Mouse (Mus musculus) neural tube, embryonic 12.5 days (tissue): Measurements from ENCODE around the gene Gm16253. TPM values are rescaled to one million over a fixed set of nuclear protein-coding genes. Genes with fewer than 3 reads are reported as not detected.

ENCODE experiments used
- ATAC-seq: fragments of 200-750 bp; cut with Nextera tagmentation; 2 replicates; pipeline ENCODE4 v1.8.0; 2017; ENCODE audit warnings: low read depth, mild to moderate bottlenecking, moderate TSS enrichment, moderate library complexity; ENCODE audit not compliant: low FRiP score
- H3K27ac ChIP-seq: fragments of 300-500 bp; sonication (generic); 2 replicates; pipeline ENCODE4 v1.5.1; 2016
- H3K27me3 ChIP-seq: fragments of 300-500 bp; sonication (generic); replicated peaks from 2 replicates; pipeline ENCODE4 v1.6.1; 2016; ENCODE audit warnings: mild to moderate bottlenecking
- H3K36me3 ChIP-seq: fragments of 300-500 bp; sonication (generic); 2 replicates; pipeline ENCODE4 v1.6.1; 2016; ENCODE audit warnings: mild to moderate bottlenecking
- H3K4me1 ChIP-seq: fragments of 300-500 bp; sonication (generic); 2 replicates; pipeline ENCODE4 v1.6.1; 2016
- H3K4me2 ChIP-seq: fragments of 300-500 bp; sonication (generic); replicated peaks from 2 replicates; pipeline ENCODE4 v1.6.1; 2016; ENCODE audit warnings: mild to moderate bottlenecking
- H3K4me3 ChIP-seq: fragments of 300-500 bp; sonication (generic); 2 replicates; pipeline ENCODE4 v1.5.1; 2016
- H3K9ac ChIP-seq: fragments of 300-500 bp; sonication (generic); 2 replicates; pipeline ENCODE4 v1.6.1; 2016; ENCODE audit warnings: mild to moderate bottlenecking
- H3K9me3 ChIP-seq: fragments of 300-500 bp; sonication (generic); 2 replicates; pipeline ENCODE4 v1.6.1; 2016; ENCODE audit warnings: mild to moderate bottlenecking
- WGBS: fragments of 180-500 bp; shearing (Covaris S2); methylation state at CpG from one replicate; pipeline ENCODE4 v1.1.7; 2016; 5-methylcytosine and 5-hydroxymethylcytosine counted together
- polyA plus RNA-seq: library from polyadenylated mRNA; unstranded; fragments of >200 nt; fragmentation: Nextera tagmentation; extraction: Ambion mirVana; gene quantifications from 2 replicates; pipeline ENCODE4 v1.2.1, GENCODE M21; 2016

The Gm16253 gene
- polyA plus RNA-seq, 1 experiment from 2014 or later = 1.6 TPM

- no peak overlapping the region for H3K4me3 ChIP-seq
- no peak overlapping the region for H3K4me2 ChIP-seq
- no peak overlapping the region for H3K27ac ChIP-seq
- no peak overlapping the region for H3K9ac ChIP-seq
- H3K27me3 ChIP-seq = no peaks in the 10 kb centered on the region
- H3K4me1 ChIP-seq = no peaks in the 10 kb centered on the region
- ATAC-seq = no peak
- no peaks in the 10 kb centered on the region for H3K36me3 ChIP-seq
- 90% methylated on average over 7 of the region's 7 CpGs for WGBS
- no peaks in the 10 kb centered on the region for H3K9me3 ChIP-seq
These were observed 28.0 kb upstream of the Gm16253 start for GRCm38 (mm10) chr3:96548824-96549223.

GRCm38 (mm10) chr3:96549346-96549745 is 27.4 kb upstream of the Gm16253 start:
- no peak overlapping the region for H3K27ac ChIP-seq
- H3K4me1 ChIP-seq = no peaks in the 10 kb centered on the region
- ATAC-seq = no peak
- H3K27me3 ChIP-seq = no peaks in the 10 kb centered on the region
- H3K9ac ChIP-seq = no peak overlapping the region
- no peaks in the 10 kb centered on the region for H3K9me3 ChIP-seq
- H3K36me3 ChIP-seq = no peaks in the 10 kb centered on the region
- WGBS = 84% methylated on average over 5 of the region's 5 CpGs
- H3K4me2 ChIP-seq = no peak overlapping the region
- H3K4me3 ChIP-seq = no peak overlapping the region

GRCm38 (mm10) chr3:96551203-96551602 is 25.6 kb upstream of the Gm16253 start:
- no peaks in the 10 kb centered on the region for H3K27me3 ChIP-seq
- no peak overlapping the region for H3K9ac ChIP-seq
- H3K9me3 ChIP-seq = no peaks in the 10 kb centered on the region
- no peak for ATAC-seq
- no peak overlapping the region for H3K4me3 ChIP-seq
- peaks cover 5% of the 10 kb centered on the region; the same call in 1 of the 2 replicates for H3K4me1 ChIP-seq
- H3K36me3 ChIP-seq = no peaks in the 10 kb centered on the region
- no peak overlapping the region for H3K27ac ChIP-seq
- H3K4me2 ChIP-seq = no peak overlapping the region
- 24% methylated on average over 8 of the region's 8 CpGs for WGBS

GRCm38 (mm10) chr3:96551890-96552289 is 24.9 kb upstream of the Gm16253 start:
- H3K4me2 ChIP-seq = no peak overlapping the region
- peaks cover 8% of the 10 kb centered on the region; the same call in 1 of the 2 replicates for H3K4me1 ChIP-seq
- no peak overlapping the region for H3K27ac ChIP-seq
- H3K4me3 ChIP-seq = no peak overlapping the region
- ATAC-seq = no peak
- H3K27me3 ChIP-seq = no peaks in the 10 kb centered on the region
- WGBS = 77% methylated on average over 7 of the region's 7 CpGs
- H3K9me3 ChIP-seq = no peaks in the 10 kb centered on the region
- H3K36me3 ChIP-seq = no peaks in the 10 kb centered on the region
- H3K9ac ChIP-seq = no peak overlapping the region

GRCm38 (mm10) chr3:96553601-96554000 is 23.2 kb upstream of the Gm16253 start:
- Histone ChIP-seq H3K36me3 (no peaks in the 10 kb centered on the region), H3K4me3 (no peak overlapping the region), H3K27ac (no peak overlapping the region), H3K4me2 (no peak overlapping the region), H3K27me3 (no peaks in the 10 kb centered on the region), H3K4me1 (peaks cover 11% of the 10 kb centered on the region; the same call in 1 of the 2 replicates), H3K9me3 (no peaks in the 10 kb centered on the region), H3K9ac (no peak overlapping the region)
- WGBS = 77% methylated on average over 6 of the region's 6 CpGs
- ATAC-seq = no peak

- no peak for ATAC-seq
- 86% methylated on average over 6 of the region's 6 CpGs for WGBS
These were observed 22.5 kb upstream of the Gm16253 start for GRCm38 (mm10) chr3:96554251-96554650.

GRCm38 (mm10) chr3:96555041-96555596 is 21.7 kb upstream of the Gm16253 start:
- Histone ChIP-seq H3K36me3 (peaks cover 9% of the 10 kb centered on the region), H3K9me3 (no peaks in the 10 kb centered on the region), H3K4me2 (peak overlapping the region; percentile 2; the same call in 1 of the 2 replicates), H3K4me1 (peaks cover 21% of the 10 kb centered on the region), H3K27ac (0 out of 2 replicates have a peak overlapping the region, but pooled peaks have one; percentile 20), H3K4me3 (no peak overlapping the region), H3K27me3 (no peaks in the 10 kb centered on the region), H3K9ac (no peak overlapping the region)
- WGBS = 36% methylated on average over 12 of the region's 12 CpGs
- ATAC-seq = no peak

More at GRCm38 (mm10) chr3:96554251-96554650, 22.5 kb upstream of the Gm16253 start:
- Histone ChIP-seq H3K4me1 (peaks cover 13% of the 10 kb centered on the region), H3K36me3 (peaks cover under 1% of the 10 kb centered on the region; the same call in 1 of the 2 replicates), H3K4me3 (no peak overlapping the region), H3K27ac (no peak overlapping the region), H3K9ac (no peak overlapping the region), H3K9me3 (no peaks in the 10 kb centered on the region), H3K4me2 (no peak overlapping the region), H3K27me3 (no peaks in the 10 kb centered on the region)

GRCm38 (mm10) chr3:96555999-96556614 is 20.7 kb upstream of the Gm16253 start:
- H3K9ac ChIP-seq = no peak overlapping the region

GRCm38 (mm10) chr3:96556651-96557635 is 19.8 kb upstream of the Gm16253 start:
- Histone ChIP-seq H3K9ac (peak overlapping the region; percentile 52), H3K4me1 (peaks cover 37% of the 10 kb centered on the region), H3K4me2 (peak overlapping the region; percentile 85), H3K9me3 (no peaks in the 10 kb centered on the region), H3K27me3 (no peaks in the 10 kb centered on the region), H3K27ac (0 out of 2 replicates have a peak overlapping the region, but pooled peaks have one; percentile 20), H3K4me3 (peak overlapping the region; percentile 61), H3K36me3 (peaks cover 23% of the 10 kb centered on the region)
- WGBS = 10% methylated on average over 22 of the region's 22 CpGs
- ATAC-seq = no peak

More at GRCm38 (mm10) chr3:96555999-96556614, 20.7 kb upstream of the Gm16253 start:
- H3K9me3 ChIP-seq = no peaks in the 10 kb centered on the region
- ATAC-seq = no peak
- 0 out of 2 replicates have a peak overlapping the region, but pooled peaks have one; percentile 9 for H3K27ac ChIP-seq
- no peak overlapping the region for H3K4me3 ChIP-seq
- 86% methylated on average over 15 of the region's 15 CpGs for WGBS
- peaks cover 31% of the 10 kb centered on the region for H3K4me1 ChIP-seq
- peak overlapping the region; percentile 85 for H3K4me2 ChIP-seq
- no peaks in the 10 kb centered on the region for H3K27me3 ChIP-seq
- H3K36me3 ChIP-seq = peaks cover 19% of the 10 kb centered on the region

- Histone ChIP-seq H3K4me1 (peaks cover 41% of the 10 kb centered on the region), H3K4me3 (peak within 1 kb of the TSS; percentile 61), H3K9ac (peak within 1 kb of the TSS; percentile 74), H3K27me3 (no peaks in the 10 kb centered on the region), H3K36me3 (peaks cover 23% of the 10 kb centered on the region), H3K27ac (0 out of 2 replicates have a peak within 1 kb of the TSS, but pooled peaks have one; percentile 20), H3K9me3 (no peaks in the 10 kb centered on the region), H3K4me2 (peak within 1 kb of the TSS; percentile 85)
- peak; percentile 100 for ATAC-seq
- WGBS = under 1% methylated on average over 26 of the region's 26 CpGs
These were observed 19.1 kb upstream of the Gm16253 start, which contains the start of gene Txnip for GRCm38 (mm10) chr3:96557694-96558093. Gene Txnip (plus strand): TSS chr3:96557957.

- Histone ChIP-seq H3K27me3 (no peaks in the 10 kb centered on the region), H3K9me3 (no peaks in the 10 kb centered on the region), H3K4me3 (peak overlapping the region; percentile 61), H3K27ac (no peak overlapping the region), H3K9ac (peak overlapping the region; percentile 74), H3K36me3 (peaks cover 23% of the 10 kb centered on the region), H3K4me2 (peak overlapping the region; percentile 85), H3K4me1 (peaks cover 41% of the 10 kb centered on the region)
- WGBS = under 1% methylated on average over 17 of the region's 17 CpGs
- ATAC-seq = no peak
These were observed 18.6 kb upstream of the Gm16253 start for GRCm38 (mm10) chr3:96558159-96558558.
